In genomic region chr12:40134529-40134928, GRCm38 (mm10) we compare ENCODE assay signal across 7 mouse cellular contexts. TPM values are rescaled to one million over a fixed set of nuclear protein-coding genes. Genes with fewer than 3 reads are reported as not detected.
DNase-seq lines count a peak whose midpoint lies in the region; ATAC-seq and TF ChIP-seq lines count a peak whose summit lies in the region.

No protein-coding gene starts in this region.

- DNase-seq in lung, postnatal 36 days = no peak
- DNase-seq in limb, embryonic 11.5 days (ENCODE audit: low spot score) = no peak
- no peak for DNase-seq in B cell, adult 2 months
- DNase-seq in urinary bladder, postnatal 4 days (ENCODE audit: low spot score in 2 of 2) = no peak

- H3K4me3 ChIP-seq in lung, embryonic 16.5 days (ENCODE audit: low read length) = peak overlapping the region; percentile 51
- peak overlapping the region; percentile 43; the same call in 1 of the 2 replicates for H3K4me3 ChIP-seq in forebrain, embryonic 13.5 days
- H3K4me3 ChIP-seq in limb, embryonic 11.5 days (ENCODE audit: low read depth, low read length) = no peak overlapping the region
- H3K4me3 ChIP-seq in small intestine, adult 2 months (ENCODE audit: low read depth, low read length) = peak overlapping the region; percentile 86; the same call in 1 of the 2 replicates

- H3K4me1 ChIP-seq in lung, embryonic 16.5 days (replicated peaks; ENCODE audit: control insufficient read depth, insufficient read depth, low read length) = peaks cover 7% of the 10 kb centered on the region
- H3K4me1 ChIP-seq in forebrain, embryonic 13.5 days = peaks cover 20% of the 10 kb centered on the region
- H3K4me1 ChIP-seq in limb, embryonic 11.5 days (ENCODE audit: control insufficient read depth, insufficient read depth, low read length) = no peaks in the 10 kb centered on the region
- peaks cover 5% of the 10 kb centered on the region; the same call in 1 of the 2 replicates for H3K4me1 ChIP-seq in small intestine, adult 2 months (ENCODE audit: control insufficient read depth, insufficient read depth, insufficient read length, low read length)

- no peak overlapping the region for H3K9ac ChIP-seq in lung, embryonic 16.5 days (ENCODE audit: low read length)
- H3K9ac ChIP-seq in forebrain, embryonic 13.5 days = no peak overlapping the region
- no peak overlapping the region for H3K9ac ChIP-seq in limb, embryonic 11.5 days (ENCODE audit: low read length)

- peak overlapping the region; percentile 89 for H3K4me2 ChIP-seq in lung, embryonic 16.5 days (ENCODE audit: low read depth, low read length)
- peak overlapping the region; percentile 88 for H3K4me2 ChIP-seq in forebrain, embryonic 13.5 days
- H3K4me2 ChIP-seq in limb, embryonic 11.5 days (ENCODE audit: low read depth, severe bottlenecking) = peak overlapping the region; percentile 52

- no peak overlapping the region for H3K27ac ChIP-seq in lung, embryonic 16.5 days (ENCODE audit: low read length)
- no peak overlapping the region for H3K27ac ChIP-seq in forebrain, embryonic 13.5 days
- no peak overlapping the region for H3K27ac ChIP-seq in limb, embryonic 11.5 days (replicated peaks; ENCODE audit: low read depth, low read length)
- H3K27ac ChIP-seq in small intestine, adult 2 months (ENCODE audit: insufficient read depth, low read depth, low read length) = no peak overlapping the region

- no peak for TF ChIP-seq POLR2A in small intestine, adult 2 months (IDR thresholded peaks at IDR 0.05; ENCODE audit: low read depth, low read length)

- ATAC-seq in lung, embryonic 16.5 days (ENCODE audit: low read depth) = no peak
- ATAC-seq in forebrain, embryonic 13.5 days = no peak
- ATAC-seq in limb, embryonic 11.5 days (ENCODE audit: insufficient number of reproducible peaks, low FRiP score, low TSS enrichment, low read depth) = no peak

- H3K9me3 ChIP-seq in lung, embryonic 16.5 days (ENCODE audit: control insufficient read depth, low read length) = peaks cover 3% of the 10 kb centered on the region; the same call in 1 of the 2 replicates
- H3K9me3 ChIP-seq in forebrain, embryonic 13.5 days (replicated peaks) = no peaks in the 10 kb centered on the region
- H3K9me3 ChIP-seq in limb, embryonic 11.5 days (ENCODE audit: control insufficient read depth, low read length) = no peaks in the 10 kb centered on the region

- TF ChIP-seq CTCF in small intestine, adult 2 months (IDR thresholded peaks at IDR 0.05; ENCODE audit: extremely low read depth, insufficient read length, insufficient replicate concordance, low read depth, low read length) = no peak; the same call in 1 of the 2 replicates

- H3K27me3 ChIP-seq in lung, embryonic 16.5 days (ENCODE audit: control insufficient read depth, insufficient read depth, low read depth, low read length) = peaks cover 18% of the 10 kb centered on the region
- peaks cover 32% of the 10 kb centered on the region for H3K27me3 ChIP-seq in forebrain, embryonic 13.5 days
- H3K27me3 ChIP-seq in limb, embryonic 11.5 days (ENCODE audit: control insufficient read depth, insufficient read depth, low read length) = peaks cover 20% of the 10 kb centered on the region
- no peaks in the 10 kb centered on the region for H3K27me3 ChIP-seq in small intestine, adult 2 months (ENCODE audit: control insufficient read depth, insufficient read depth, low read length)

- 41% methylated on average over 11 of the region's 11 CpGs for WGBS in lung, embryonic 16.5 days
- WGBS in forebrain, embryonic 13.5 days = 45% methylated on average over 11 of the region's 11 CpGs
- 47% methylated on average over 11 of the region's 11 CpGs for WGBS in limb, embryonic 11.5 days
- 64% methylated on average over 11 of the region's 11 CpGs for WGBS in small intestine, adult 2 months

- no peaks in the 10 kb centered on the region for H3K36me3 ChIP-seq in lung, embryonic 16.5 days (ENCODE audit: control insufficient read depth, insufficient read depth, low read length)
- H3K36me3 ChIP-seq in forebrain, embryonic 13.5 days (ENCODE audit: poor library complexity, severe bottlenecking) = no peaks in the 10 kb centered on the region
- no peaks in the 10 kb centered on the region for H3K36me3 ChIP-seq in limb, embryonic 11.5 days (ENCODE audit: control insufficient read depth, insufficient read depth, low read length)
- H3K36me3 ChIP-seq in small intestine, adult 2 months (ENCODE audit: control insufficient read depth, insufficient read depth, low read length) = no peaks in the 10 kb centered on the region

RNA-seq across cellular contexts. Expression of gene Scin, which starts 0.5 kb away (rescaled TPM):
- polyA plus RNA-seq in lung, embryonic 16.5 days (2015; fragmentation: Nextera tagmentation; extraction: Ambion mirVana) = 0.69 and 1.3 TPM in 2 replicates
- polyA plus RNA-seq in forebrain, embryonic 13.5 days (2015; fragmentation: Nextera tagmentation; extraction: Ambion mirVana) = not detected in 2 replicates
- 0.37 and 0.43 TPM in 2 replicates for polyA plus RNA-seq in limb, embryonic 11.5 days (2014; fragmentation: Nextera tagmentation; extraction: Ambion mirVana)
- polyA plus RNA-seq in small intestine, adult 2 months (2012; rRNA removed) = 17.8 and 79.2 TPM in 2 replicates
